Mouse (Mus musculus): ENCODE measurements around the gene Krt15. TPM values are rescaled to one million over a fixed set of nuclear protein-coding genes. Genes with fewer than 3 reads are reported as not detected.

Gene Krt15
- polyA plus RNA-seq, 1 experiment = not detected

DNA sequence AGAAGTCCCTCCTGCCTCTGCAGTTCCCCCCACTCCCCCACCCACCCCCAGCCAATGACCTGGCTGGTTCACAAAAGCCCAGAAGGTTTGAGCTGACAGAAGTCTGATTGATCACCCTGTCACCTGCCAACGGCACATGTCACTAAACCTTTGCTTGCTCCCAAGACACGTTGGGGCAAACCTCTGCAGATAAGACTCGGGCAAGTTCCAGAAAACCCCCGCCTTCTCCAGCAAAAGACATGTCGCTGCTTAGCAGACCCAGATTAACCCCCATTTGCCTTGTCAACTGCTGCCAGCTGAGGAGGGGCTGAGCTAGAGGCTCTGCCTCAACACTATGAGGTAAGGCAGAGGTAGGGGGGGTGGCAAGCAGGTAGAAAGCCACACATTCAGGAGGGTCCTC is 831 bp upstream of the Krt15 start:
- no peaks in the 10 kb centered on the region for H3K4me1 ChIP-seq
- H3K4me3 ChIP-seq (replicated peaks) = no peak overlapping the region
- H3K9me3 ChIP-seq = no peaks in the 10 kb centered on the region
- TF ChIP-seq GATA1 (IDR thresholded peaks at IDR 0.05; ENCODE audit: borderline replicate concordance, low read length) (no peak), FLI1 (IDR thresholded peaks at IDR 0.05; ENCODE audit: low read length) (no peak)
- H3K27me3 ChIP-seq (replicated peaks) = peaks cover 22% of the 10 kb centered on the region
- H3K36me3 ChIP-seq (replicated peaks; ENCODE audit: low read length) = no peaks in the 10 kb centered on the region

DNA sequence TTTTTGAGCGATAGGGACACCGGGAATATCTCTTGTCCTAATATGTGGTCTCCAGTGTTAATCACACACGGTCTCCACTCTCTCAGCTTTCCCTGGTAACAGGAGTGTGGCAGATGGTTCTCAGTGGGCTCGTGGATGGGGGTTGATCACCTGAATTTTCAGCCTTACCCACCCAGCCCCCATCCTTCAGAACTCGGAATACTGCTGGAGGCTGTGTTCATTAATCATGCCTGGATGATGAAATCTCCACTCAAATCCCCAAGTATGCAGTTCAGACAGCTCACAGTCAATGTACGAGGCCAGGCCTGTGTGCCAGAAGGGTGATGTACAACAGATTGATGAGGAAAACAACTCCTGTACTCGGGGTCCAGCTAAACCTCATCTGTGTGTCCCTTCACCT is 10.8 kb downstream of the Krt15 start:
- Histone ChIP-seq H3K27me3 (replicated peaks) (no peaks in the 10 kb centered on the region), H3K4me1 (no peaks in the 10 kb centered on the region), H3K9me3 (no peaks in the 10 kb centered on the region), H3K36me3 (replicated peaks; ENCODE audit: low read length) (no peaks in the 10 kb centered on the region), H3K4me3 (replicated peaks) (no peak overlapping the region)
- no peak for TF ChIP-seq FLI1 (IDR thresholded peaks at IDR 0.05; ENCODE audit: low read length)
- TF ChIP-seq GATA1 (IDR thresholded peaks at IDR 0.05; ENCODE audit: borderline replicate concordance, low read length) = no peak

DNA sequence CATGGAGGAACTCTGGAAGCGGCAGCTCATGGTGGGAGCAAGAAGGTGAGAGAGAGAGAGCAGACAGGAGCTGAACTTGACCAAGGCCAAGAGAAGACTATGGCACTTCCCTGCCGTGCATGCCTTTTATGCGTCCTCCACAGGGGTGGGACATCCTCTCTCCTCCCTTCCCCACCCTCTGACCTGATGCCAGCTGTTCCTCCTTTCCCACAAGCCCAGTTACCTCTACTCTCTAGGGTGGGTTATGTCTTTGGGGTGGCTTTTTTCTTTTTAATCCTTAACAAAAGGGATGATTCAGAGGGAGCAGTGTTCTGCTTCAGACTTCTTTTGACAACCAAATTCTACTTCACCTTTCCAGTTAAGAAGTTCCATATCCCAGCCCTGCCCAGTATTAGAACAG is 14.3 kb downstream of the Krt15 start, which contains the start of gene Krt13:
TSS of gene Krt13 (minus strand) at position 101 of the 400 bp plus-strand sequence.
- H3K36me3 ChIP-seq (replicated peaks; ENCODE audit: low read length) = no peaks in the 10 kb centered on the region
- TF ChIP-seq GATA1 (IDR thresholded peaks at IDR 0.05; ENCODE audit: borderline replicate concordance, low read length) = no peak
- TF ChIP-seq FLI1 (IDR thresholded peaks at IDR 0.05; ENCODE audit: low read length) = no peak
- H3K27me3 ChIP-seq (replicated peaks) = peaks cover 4% of the 10 kb centered on the region
- H3K4me1 ChIP-seq = no peaks in the 10 kb centered on the region
- H3K9me3 ChIP-seq = no peaks in the 10 kb centered on the region
- H3K4me3 ChIP-seq (replicated peaks) = no peak within 1 kb of the TSS

DNA sequence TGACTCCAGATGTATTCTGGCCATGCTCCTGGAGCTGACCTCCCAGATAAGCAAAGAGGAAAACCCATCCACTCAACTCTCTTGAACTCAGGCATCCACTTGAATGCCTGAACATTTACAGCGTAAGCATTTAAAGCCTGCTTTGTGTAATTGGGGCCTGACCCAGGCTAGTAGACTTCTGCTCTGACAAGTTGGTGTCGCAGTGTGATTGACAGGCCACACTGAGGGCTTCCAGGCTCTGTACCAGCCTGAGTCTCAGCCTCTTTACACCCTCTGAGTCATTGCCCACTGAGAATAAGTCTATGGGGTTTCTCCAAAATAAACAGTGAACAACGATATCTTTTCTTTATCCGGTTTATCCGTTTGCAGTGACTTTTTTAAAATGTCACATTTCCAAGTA is 15.4 kb downstream of the Krt15 start:
- H3K9me3 ChIP-seq = no peaks in the 10 kb centered on the region
- H3K4me3 ChIP-seq (replicated peaks) = no peak overlapping the region
- no peaks in the 10 kb centered on the region for H3K4me1 ChIP-seq
- TF ChIP-seq FLI1 (IDR thresholded peaks at IDR 0.05; ENCODE audit: low read length) (no peak), GATA1 (IDR thresholded peaks at IDR 0.05; ENCODE audit: borderline replicate concordance, low read length) (no peak)
- peaks cover 5% of the 10 kb centered on the region for H3K27me3 ChIP-seq (replicated peaks)
- H3K36me3 ChIP-seq (replicated peaks; ENCODE audit: low read length) = no peaks in the 10 kb centered on the region

DNA sequence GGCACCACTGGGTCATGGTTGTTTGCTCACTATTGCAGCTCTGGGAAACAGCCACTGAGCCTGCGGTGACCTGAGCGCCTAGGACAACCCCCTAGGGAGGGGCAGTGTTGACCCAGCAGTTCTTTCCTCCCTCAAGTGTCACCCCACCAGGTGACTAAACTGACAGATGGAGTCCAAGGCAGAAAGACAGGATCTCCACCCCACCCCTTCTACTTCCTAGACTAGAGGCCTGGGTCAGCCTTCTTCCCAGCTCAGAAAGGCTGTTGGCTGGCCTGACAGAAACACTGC is 22.0 kb downstream of the Krt15 start:
- TF ChIP-seq GATA1 (IDR thresholded peaks at IDR 0.05; ENCODE audit: borderline replicate concordance, low read length) (no peak), FLI1 (IDR thresholded peaks at IDR 0.05; ENCODE audit: low read length) (no peak)
- Histone ChIP-seq H3K36me3 (replicated peaks; ENCODE audit: low read length) (no peaks in the 10 kb centered on the region), H3K4me3 (replicated peaks) (no peak overlapping the region), H3K27me3 (replicated peaks) (peaks cover 3% of the 10 kb centered on the region), H3K9me3 (no peaks in the 10 kb centered on the region), H3K4me1 (no peaks in the 10 kb centered on the region)

DNA sequence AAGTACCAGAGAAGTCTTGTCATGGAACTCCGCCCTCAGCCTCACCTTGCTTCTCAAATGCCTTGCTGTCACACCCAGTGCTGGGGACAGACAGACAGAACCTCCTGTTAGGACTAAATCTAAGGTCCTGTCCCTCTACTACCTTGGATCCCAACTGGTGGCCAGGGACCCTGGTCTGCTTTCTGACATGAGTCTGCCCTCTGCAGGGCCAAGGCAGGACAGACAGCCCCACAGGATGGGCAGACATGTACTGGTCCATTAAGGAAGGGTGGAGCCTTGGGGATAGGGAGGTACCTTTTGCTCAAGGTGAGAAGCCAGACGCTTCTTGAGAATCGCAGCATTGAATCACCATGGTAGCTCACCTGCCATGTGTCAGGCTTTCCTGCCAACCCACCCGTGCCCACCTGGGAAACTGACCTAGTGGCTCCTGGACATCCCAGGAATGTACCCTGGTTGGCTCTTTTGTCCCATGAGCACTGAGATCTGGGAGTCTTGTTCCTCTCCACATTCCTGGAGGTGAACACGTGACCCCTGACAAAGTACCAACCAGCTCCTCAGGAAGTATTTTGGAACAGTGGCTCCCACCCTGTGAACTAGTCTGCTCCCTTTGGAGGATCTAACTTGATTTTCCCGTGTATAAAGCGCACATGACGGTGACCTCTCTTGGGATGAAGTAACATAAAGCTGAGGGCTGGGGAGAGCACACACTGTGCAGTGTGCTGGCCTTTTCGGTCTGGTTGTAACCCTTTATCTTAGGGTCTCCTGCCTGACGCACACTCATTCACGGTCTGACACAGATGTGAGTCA is 22.6 kb downstream of the Krt15 start:
- H3K4me1 ChIP-seq = no peaks in the 10 kb centered on the region
- TF ChIP-seq FLI1 (IDR thresholded peaks at IDR 0.05; ENCODE audit: low read length) = no peak
- no peak for TF ChIP-seq GATA1 (IDR thresholded peaks at IDR 0.05; ENCODE audit: borderline replicate concordance, low read length)
- H3K4me3 ChIP-seq (replicated peaks) = no peak overlapping the region
- H3K36me3 ChIP-seq (replicated peaks; ENCODE audit: low read length) = no peaks in the 10 kb centered on the region
- peaks cover 2% of the 10 kb centered on the region for H3K27me3 ChIP-seq (replicated peaks)
- H3K9me3 ChIP-seq = no peaks in the 10 kb centered on the region

DNA sequence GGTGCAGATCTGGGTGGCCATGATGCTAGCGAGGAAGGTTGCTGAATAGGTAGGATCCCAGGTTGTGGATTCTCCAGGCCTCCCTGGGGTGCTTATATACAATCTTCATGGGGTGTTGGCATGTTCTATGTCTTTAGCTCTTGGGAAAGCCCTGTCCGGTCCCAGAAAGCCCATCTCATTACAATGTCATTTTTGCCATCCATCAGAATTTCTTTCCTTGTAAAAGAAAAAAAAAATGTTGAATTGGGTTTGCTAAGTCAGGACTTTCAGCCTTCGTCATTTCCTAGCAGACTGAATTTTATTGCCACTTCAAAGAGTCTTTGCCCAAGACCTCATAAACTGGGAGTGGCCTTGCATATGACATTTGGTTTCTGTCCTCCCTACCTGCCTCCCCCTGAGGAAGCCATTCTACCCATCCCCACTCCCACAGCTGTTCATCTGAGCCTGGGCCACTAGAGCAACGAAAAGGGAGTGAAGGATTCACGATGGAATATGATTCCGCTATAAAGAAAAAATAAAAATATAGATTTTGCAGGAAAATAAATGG is 30.1 kb downstream of the Krt15 start, which contains the start of gene Krt36:
TSS of gene Krt36 (minus strand) at position 51 of the 547 bp plus-strand sequence.
- TF ChIP-seq GATA1 (IDR thresholded peaks at IDR 0.05; ENCODE audit: borderline replicate concordance, low read length) (no peak), FLI1 (IDR thresholded peaks at IDR 0.05; ENCODE audit: low read length) (no peak)
- H3K36me3 ChIP-seq (replicated peaks; ENCODE audit: low read length) = no peaks in the 10 kb centered on the region
- no peak within 1 kb of the TSS for H3K4me3 ChIP-seq (replicated peaks)
- H3K4me1 ChIP-seq = no peaks in the 10 kb centered on the region
- H3K9me3 ChIP-seq = no peaks in the 10 kb centered on the region
- no peaks in the 10 kb centered on the region for H3K27me3 ChIP-seq (replicated peaks)

DNA sequence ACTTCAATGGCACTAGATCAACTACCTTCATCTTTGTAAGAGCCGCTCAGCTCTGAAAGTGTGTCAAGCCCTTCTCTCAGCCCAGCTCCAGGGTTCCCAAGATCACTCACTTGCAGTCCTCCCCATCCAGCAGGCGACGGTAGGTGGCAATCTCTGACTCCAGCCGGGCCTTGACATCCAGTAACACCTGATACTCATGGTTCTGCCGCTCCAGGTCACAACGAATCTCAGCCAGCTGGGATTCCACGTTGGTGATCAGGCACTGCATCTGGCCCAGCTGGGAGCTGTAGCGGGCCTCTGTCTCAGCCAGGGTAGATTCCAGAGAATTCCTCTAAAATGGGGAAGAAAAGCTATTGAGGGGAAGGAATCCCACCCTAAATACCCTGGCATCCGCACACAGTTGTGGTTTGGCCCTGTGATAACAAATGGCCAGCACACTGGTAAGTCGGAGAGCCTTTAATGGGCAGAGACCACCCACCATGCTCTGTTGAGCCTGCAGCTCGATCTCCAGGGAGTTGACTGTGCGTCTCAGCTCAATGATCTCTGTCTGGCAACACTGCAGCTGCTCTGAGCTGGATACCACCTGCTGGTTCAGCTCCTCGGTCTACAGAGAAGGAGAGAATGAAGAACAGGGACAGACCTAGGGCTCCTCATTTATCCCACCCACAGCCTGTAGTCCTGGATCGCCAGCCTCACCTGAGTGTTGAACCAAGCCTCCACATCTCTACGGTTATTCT is 32.9 kb downstream of the Krt15 start:
- no peak for TF ChIP-seq GATA1 (IDR thresholded peaks at IDR 0.05; ENCODE audit: borderline replicate concordance, low read length)
- Histone ChIP-seq H3K36me3 (replicated peaks; ENCODE audit: low read length) (no peaks in the 10 kb centered on the region), H3K4me3 (replicated peaks) (no peak overlapping the region), H3K9me3 (no peaks in the 10 kb centered on the region), H3K4me1 (no peaks in the 10 kb centered on the region), H3K27me3 (replicated peaks) (no peaks in the 10 kb centered on the region)

DNA sequence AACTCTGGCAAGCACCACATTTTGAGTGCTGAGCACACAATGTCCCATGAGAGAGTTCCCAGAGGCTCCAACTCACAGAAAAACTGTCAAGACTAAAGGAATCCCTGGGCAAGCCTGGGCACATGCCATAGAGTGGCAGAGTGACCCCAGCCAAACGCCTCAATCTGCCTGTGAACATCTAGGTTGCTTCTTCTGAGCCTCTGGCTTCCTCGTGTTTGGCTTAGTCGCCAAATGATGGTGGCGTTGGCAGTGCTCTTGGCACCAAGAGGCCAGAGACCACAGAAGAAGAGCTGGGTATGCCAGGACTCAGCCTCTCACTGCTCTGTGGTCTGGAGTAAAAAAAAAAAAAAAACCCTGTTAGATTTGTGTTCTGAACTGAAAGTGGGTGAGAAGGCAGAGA is 35.3 kb downstream of the Krt15 start:
- TF ChIP-seq FLI1 (IDR thresholded peaks at IDR 0.05; ENCODE audit: low read length) (no peak), GATA1 (IDR thresholded peaks at IDR 0.05; ENCODE audit: borderline replicate concordance, low read length) (no peak)
- Histone ChIP-seq H3K36me3 (replicated peaks; ENCODE audit: low read length) (no peaks in the 10 kb centered on the region), H3K27me3 (replicated peaks) (no peaks in the 10 kb centered on the region), H3K9me3 (no peaks in the 10 kb centered on the region), H3K4me1 (no peaks in the 10 kb centered on the region), H3K4me3 (replicated peaks) (no peak overlapping the region)

DNA sequence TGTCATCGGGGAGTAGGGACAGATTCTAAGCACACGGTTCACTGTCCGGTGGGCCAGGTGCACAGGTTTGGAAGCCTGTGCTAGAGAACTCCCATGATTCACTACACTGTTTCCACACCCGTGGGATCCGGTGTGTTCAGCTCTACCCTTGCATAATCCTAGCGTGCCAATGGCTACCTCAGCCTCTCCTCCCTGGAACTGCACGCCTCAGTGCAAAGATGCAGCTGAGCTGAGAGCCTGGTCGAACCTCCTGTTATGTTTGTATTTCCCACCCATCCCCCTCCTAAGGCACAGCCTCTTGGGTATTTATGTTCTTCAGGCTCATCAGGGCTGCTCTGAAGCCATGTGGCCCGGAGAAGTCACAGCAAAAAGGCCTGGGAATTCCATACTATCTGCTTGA is 37.9 kb downstream of the Krt15 start:
- Histone ChIP-seq H3K9me3 (no peaks in the 10 kb centered on the region), H3K27me3 (replicated peaks) (peaks cover 1% of the 10 kb centered on the region), H3K4me1 (no peaks in the 10 kb centered on the region), H3K4me3 (replicated peaks) (no peak overlapping the region), H3K36me3 (replicated peaks; ENCODE audit: low read length) (no peaks in the 10 kb centered on the region)
- no peak for TF ChIP-seq GATA1 (IDR thresholded peaks at IDR 0.05; ENCODE audit: borderline replicate concordance, low read length)
- no peak for TF ChIP-seq FLI1 (IDR thresholded peaks at IDR 0.05; ENCODE audit: low read length)
